Mouse (Mus musculus): ENCODE measurements around the gene Cfap70. TPM values are rescaled to one million over a fixed set of nuclear protein-coding genes. Genes with fewer than 3 reads are reported as not detected.
A peak's percentile ranks its signal among the peaks of the same experiment; 100 is the strongest.

The Cfap70 gene
- under 1 TPM; 0.21 to 0.64 TPM for total RNA-seq (2021)
- long read RNA-seq, experiment 1, partial matches to known transcripts: 1 of 1 reads
- long read RNA-seq, experiment 1, other reads (novel, unspliced or antisense): 0 of 1 reads
- long read RNA-seq, experiment 2, partial matches to known transcripts: 2 of 2 reads
- long read RNA-seq, experiment 2, other reads (novel, unspliced or antisense): 0 of 2 reads

- peak in 1 of 2 experiments; percentile 36 for DNase-seq (ENCODE audit: low spot score in 2 of 2)
Measured at GRCm38 (mm10) chr14:20451765-20452331, at the start of gene Cfap70. Gene Cfap70 (minus strand): TSS chr14:20452226.

- no peak for DNase-seq (ENCODE audit: low spot score in 2 of 2)
Measured at GRCm38 (mm10) chr14:20499982-20500381, 48.0 kb upstream of the Cfap70 start.

GRCm38 (mm10) chr14:20496603-20497002 is 44.6 kb upstream of the Cfap70 start, which contains the start of gene Mss51:
Gene Mss51 (minus strand): TSS chr14:20496901.
- DNase-seq (ENCODE audit: low spot score in 2 of 2): no peak

- DNase-seq (ENCODE audit: low spot score in 2 of 2): no peak
Measured at GRCm38 (mm10) chr14:20486031-20486430, 34.0 kb upstream of the Cfap70 start.

GRCm38 (mm10) chr14:20482051-20482751 is 30.2 kb upstream of the Cfap70 start:
- no peak for DNase-seq (ENCODE audit: low spot score in 2 of 2)

GRCm38 (mm10) chr14:20481211-20481610 is 29.2 kb upstream of the Cfap70 start:
- no peak for DNase-seq (ENCODE audit: low spot score in 2 of 2)

GRCm38 (mm10) chr14:20480195-20480579 is 28.2 kb upstream of the Cfap70 start:
- DNase-seq (ENCODE audit: low spot score in 2 of 2): no peak

GRCm38 (mm10) chr14:20479291-20480194 is 27.5 kb upstream of the Cfap70 start, which contains the start of gene Anxa7:
Gene Anxa7 (minus strand): TSS chr14:20480133.
- DNase-seq (ENCODE audit: low spot score in 2 of 2): peak; percentile 35 to 66

- peak in 1 of 2 experiments; percentile 14 for DNase-seq (ENCODE audit: low spot score in 2 of 2)
Measured at GRCm38 (mm10) chr14:20478801-20479200, 26.8 kb upstream of the Cfap70 start.

- no peak for DNase-seq (ENCODE audit: low spot score in 2 of 2)
Measured at GRCm38 (mm10) chr14:20478385-20478784, 26.4 kb upstream of the Cfap70 start.

- no peak for DNase-seq (ENCODE audit: low spot score in 2 of 2)
Measured at GRCm38 (mm10) chr14:20477261-20478025, 25.4 kb upstream of the Cfap70 start.

GRCm38 (mm10) chr14:20460216-20460615 is 8.2 kb upstream of the Cfap70 start:
- DNase-seq (ENCODE audit: low spot score in 2 of 2): no peak

- no peak for DNase-seq (ENCODE audit: low spot score in 2 of 2)
Measured at GRCm38 (mm10) chr14:20458378-20458777, 6.4 kb upstream of the Cfap70 start.

- DNase-seq (ENCODE audit: low spot score in 2 of 2): no peak
Measured at GRCm38 (mm10) chr14:20452929-20453328, 903 bp upstream of the Cfap70 start.

GRCm38 (mm10) chr14:20451302-20451701 is 724 bp downstream of the Cfap70 start:
- DNase-seq (ENCODE audit: low spot score in 2 of 2): no peak

- no peak for DNase-seq (ENCODE audit: low spot score in 2 of 2)
Measured at GRCm38 (mm10) chr14:20447209-20447608, 4.8 kb downstream of the Cfap70 start.

- DNase-seq (ENCODE audit: low spot score in 2 of 2): no peak
Measured at GRCm38 (mm10) chr14:20442252-20442651, 9.8 kb downstream of the Cfap70 start.

- DNase-seq (ENCODE audit: low spot score in 2 of 2): no peak
Measured at GRCm38 (mm10) chr14:20436976-20437375, 15.1 kb downstream of the Cfap70 start.

GRCm38 (mm10) chr14:20432420-20432819 is 19.6 kb downstream of the Cfap70 start:
- no peak for DNase-seq (ENCODE audit: low spot score in 2 of 2)

- DNase-seq (ENCODE audit: low spot score in 2 of 2): no peak
Measured at GRCm38 (mm10) chr14:20431726-20432125, 20.3 kb downstream of the Cfap70 start.

GRCm38 (mm10) chr14:20429833-20430232 is 22.2 kb downstream of the Cfap70 start:
- no peak for DNase-seq (ENCODE audit: low spot score in 2 of 2)
